8 mouse cellular contexts compared by ENCODE assay signal in genomic region chr6:113483100-113483615, GRCm38 (mm10). TPM values are rescaled to one million over a fixed set of nuclear protein-coding genes. Genes with fewer than 3 reads are reported as not detected.
A peak's percentile ranks its signal among the peaks of the same experiment; 100 is the strongest.
DNase-seq lines count a peak whose midpoint lies in the region; ATAC-seq and TF ChIP-seq lines count a peak whose summit lies in the region.

Gene Creld1 (plus strand): TSS chr6:113483297.

- H3K4me3 ChIP-seq in hindbrain, postnatal 0 days (ENCODE audit: low read length): peak within 1 kb of the TSS; percentile 53

- H3K27me3 ChIP-seq in hindbrain, postnatal 0 days (ENCODE audit: insufficient read depth, low read length): no peaks in the 10 kb centered on the region

- H3K4me1 ChIP-seq in hindbrain, postnatal 0 days (ENCODE audit: insufficient read depth, low read length): peaks cover 14% of the 10 kb centered on the region

- peak within 1 kb of the TSS; percentile 75 for H3K9ac ChIP-seq in hindbrain, postnatal 0 days (replicated peaks; ENCODE audit: low read length)

- peaks cover under 1% of the 10 kb centered on the region; the same call in 1 of the 2 replicates for H3K36me3 ChIP-seq in hindbrain, postnatal 0 days (ENCODE audit: insufficient read depth, low read length)

- H3K4me2 ChIP-seq in hindbrain, postnatal 0 days (ENCODE audit: low read depth, low read length): peak within 1 kb of the TSS; percentile 84

- H3K27ac ChIP-seq in hindbrain, postnatal 0 days: peak within 1 kb of the TSS; percentile 96

- TF ChIP-seq CTCF in hindbrain, postnatal 0 days (IDR thresholded peaks at IDR 0.05; ENCODE audit: low read depth): no peak

- 0% methylated on average over 26 of the region's 26 CpGs for WGBS in hindbrain, postnatal 0 days

- peak; percentile 97 to 99 for DNase-seq in adrenal gland, adult (ENCODE audit: inconsistent age in 2 of 2, low spot score in 1 of 2)
- DNase-seq in embryo, embryonic 10 days (ENCODE audit: low spot score): peak; percentile 96
- peak; percentile 92 to 95 for DNase-seq in gastrocnemius, adult 8-10 months (ENCODE audit: low spot score in 2 of 2)
- DNase-seq in hindbrain, postnatal 0 days (ENCODE audit: low spot score): peak; percentile 96
- peak; percentile 90 to 93 for DNase-seq in left cerebral cortex, adult 18-20 months (ENCODE audit: low spot score in 2 of 2)
- DNase-seq in lung, postnatal 4 days: peak; percentile 94 to 96
- DNase-seq in retina, postnatal 1 day: peak; percentile 97
- peak; percentile 93 for DNase-seq in thymus, postnatal 4 days

- ATAC-seq in hindbrain, postnatal 0 days: peak; percentile 96

- no peaks in the 10 kb centered on the region for H3K9me3 ChIP-seq in hindbrain, postnatal 0 days (ENCODE audit: low read length)

RNA-seq across cellular contexts. Expression of gene Creld1, which starts in this region (rescaled TPM):
- 10 to 100 TPM; 46.7 to 56.2 (median 49.2) TPM for total RNA-seq in gastrocnemius, adult 8-10 months (2022)
- 41.6 and 51.1 TPM in 2 replicates for total RNA-seq in hindbrain, postnatal 0 days (2014; rRNA removed)
- 60.2 and 65.0 TPM in 2 replicates for polyA plus RNA-seq in hindbrain, postnatal 0 days (2015; fragmentation: Nextera tagmentation; extraction: Ambion mirVana)
- 100 to 1,000 TPM; 112 to 116 TPM for total RNA-seq in left cerebral cortex, adult 18-20 months (2021)

Comparison
In these comparisons a context has a peak if more than half of its experiments do, and no peak if none do; other contexts are left out.
1. Peak in every context shown above with its lines: DNase-seq, ATAC-seq, H3K4me3 ChIP-seq and H3K27ac ChIP-seq.